Mouse (Mus musculus) brown adipose tissue, adult 24 weeks (tissue): ENCODE measurements around the gene Bach1. TPM values are rescaled to one million over a fixed set of nuclear protein-coding genes. Genes with fewer than 3 reads are reported as not detected.

Experiments
- H3K27ac ChIP-seq: fragments of 200-500 bp; replicated peaks from 2 replicates; pipeline ENCODE4 v1.5.1; 2012; ENCODE audit warnings: low read depth, mild to moderate bottlenecking, low read length
- H3K4me1 ChIP-seq: fragments of 200-500 bp; 2 replicates; pipeline ENCODE4 v1.6.1; 2012; ENCODE audit warnings: low read length, mixed read lengths; ENCODE audit not compliant: control insufficient read depth, insufficient read depth, insufficient read length
- H3K4me3 ChIP-seq: fragments of 200-500 bp; 2 replicates; pipeline ENCODE4 v1.5.1; 2012; ENCODE audit warnings: low read depth, mild to moderate bottlenecking, low read length, moderate library complexity; ENCODE audit not compliant: insufficient read depth
- polyA plus RNA-seq: library from polyadenylated mRNA; stranded (reverse); fragments of >200 nt; gene quantifications from 2 replicates; pipeline ENCODE4 v1.2.4, GENCODE M21; 2012; ENCODE audit not compliant: missing spikeins, insufficient read depth, insufficient read length

Bach1 gene
- polyA plus RNA-seq, 1 experiment: 5.9 TPM

DNA sequence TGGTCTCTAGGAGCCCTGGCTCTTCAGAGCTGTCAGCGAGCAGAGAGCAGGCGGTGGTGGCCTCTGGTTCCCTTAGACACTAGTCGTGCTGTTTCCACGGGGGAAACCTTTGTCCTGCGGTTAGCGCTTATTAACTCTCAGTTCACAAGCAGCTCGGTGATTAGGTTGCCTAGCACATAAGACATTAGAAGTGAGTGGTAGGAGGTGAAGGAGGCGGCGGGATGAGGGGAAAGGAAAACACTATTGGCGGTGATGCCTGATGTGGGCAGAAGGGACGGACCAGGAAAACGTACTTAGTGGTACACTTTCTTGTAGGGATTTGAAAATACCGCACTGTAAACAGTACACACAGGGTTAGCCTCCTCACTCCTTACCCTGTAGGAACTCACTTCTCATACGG is 29.2 kb downstream of the Bach1 start:
- Histone ChIP-seq H3K4me1 (no peaks in the 10 kb centered on the region), H3K27ac (no peak overlapping the region), H3K4me3 (no peak overlapping the region)

- H3K4me1 ChIP-seq: no peaks in the 10 kb centered on the region
- H3K4me3 ChIP-seq: no peak overlapping the region
- no peak overlapping the region for H3K27ac ChIP-seq
Measured at GRCm38 (mm10) chr16:87728703-87729102, 30.0 kb downstream of the Bach1 start.

DNA sequence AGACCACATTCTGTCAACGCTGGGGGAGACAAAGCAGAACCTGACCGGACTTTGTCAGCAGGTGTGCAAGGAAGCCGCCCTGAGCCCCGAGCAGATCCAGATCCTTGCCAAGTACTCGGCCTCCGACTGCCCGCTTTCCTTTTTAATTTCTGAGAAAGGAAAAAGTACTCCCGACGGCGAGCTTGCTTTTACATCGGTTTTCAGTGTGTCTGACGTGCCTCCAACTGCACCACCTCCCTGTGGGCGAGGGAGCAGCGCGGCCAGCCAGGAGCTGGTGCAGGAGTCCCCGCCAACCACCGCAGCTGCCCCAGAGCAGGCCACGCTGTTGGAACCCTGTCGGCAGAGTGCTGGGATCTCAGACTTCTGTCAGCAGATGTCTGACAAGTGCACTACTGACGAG is 30.7 kb downstream of the Bach1 start:
- Histone ChIP-seq H3K27ac (no peak overlapping the region), H3K4me1 (no peaks in the 10 kb centered on the region), H3K4me3 (no peak overlapping the region)

- Histone ChIP-seq H3K27ac (no peak overlapping the region), H3K4me1 (no peaks in the 10 kb centered on the region), H3K4me3 (no peak overlapping the region)
Measured at GRCm38 (mm10) chr16:87734868-87735381, 36.2 kb downstream of the Bach1 start.

DNA sequence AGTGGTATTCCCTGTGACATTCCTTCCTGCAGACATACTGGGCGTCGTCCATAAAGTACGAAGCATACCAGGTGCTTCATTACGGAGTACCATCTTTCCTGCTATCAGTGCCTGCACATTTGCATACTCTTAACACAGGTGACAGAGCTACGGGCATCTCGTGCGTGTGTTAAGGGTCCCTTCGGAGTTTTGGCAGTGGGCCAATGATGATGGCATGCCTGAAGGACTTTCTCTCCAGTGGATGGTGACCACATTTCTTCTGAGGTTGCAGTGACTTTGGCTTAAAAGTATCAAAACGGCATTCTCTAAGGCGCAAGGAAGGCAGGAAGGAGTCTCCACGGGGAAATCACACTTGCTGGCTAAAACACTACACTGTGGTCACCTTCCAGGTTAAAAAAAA is 37.4 kb downstream of the Bach1 start:
- H3K27ac ChIP-seq: no peak overlapping the region
- H3K4me1 ChIP-seq: no peaks in the 10 kb centered on the region
- no peak overlapping the region for H3K4me3 ChIP-seq

DNA sequence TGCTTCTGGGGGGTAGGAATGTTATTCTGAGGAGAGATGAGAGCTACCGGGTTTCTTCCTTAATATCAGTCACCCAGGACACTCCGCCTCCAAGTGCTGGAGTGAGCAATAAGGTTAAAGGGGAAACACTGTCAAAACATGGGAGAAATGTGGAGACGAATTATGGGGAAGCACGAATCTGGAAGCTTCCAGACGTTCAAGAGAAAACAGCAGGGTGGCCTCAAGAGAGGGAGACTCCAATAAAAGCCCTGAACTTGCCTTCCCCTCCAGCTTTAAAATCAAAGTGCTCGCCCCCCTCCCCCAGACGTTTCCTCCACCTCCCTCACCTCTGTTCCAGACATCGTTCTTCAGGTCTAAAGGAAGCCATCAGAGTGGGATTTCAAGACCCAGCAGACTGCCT is 38.6 kb downstream of the Bach1 start:
- no peaks in the 10 kb centered on the region for H3K4me1 ChIP-seq
- H3K27ac ChIP-seq: no peak overlapping the region
- H3K4me3 ChIP-seq: no peak overlapping the region

DNA sequence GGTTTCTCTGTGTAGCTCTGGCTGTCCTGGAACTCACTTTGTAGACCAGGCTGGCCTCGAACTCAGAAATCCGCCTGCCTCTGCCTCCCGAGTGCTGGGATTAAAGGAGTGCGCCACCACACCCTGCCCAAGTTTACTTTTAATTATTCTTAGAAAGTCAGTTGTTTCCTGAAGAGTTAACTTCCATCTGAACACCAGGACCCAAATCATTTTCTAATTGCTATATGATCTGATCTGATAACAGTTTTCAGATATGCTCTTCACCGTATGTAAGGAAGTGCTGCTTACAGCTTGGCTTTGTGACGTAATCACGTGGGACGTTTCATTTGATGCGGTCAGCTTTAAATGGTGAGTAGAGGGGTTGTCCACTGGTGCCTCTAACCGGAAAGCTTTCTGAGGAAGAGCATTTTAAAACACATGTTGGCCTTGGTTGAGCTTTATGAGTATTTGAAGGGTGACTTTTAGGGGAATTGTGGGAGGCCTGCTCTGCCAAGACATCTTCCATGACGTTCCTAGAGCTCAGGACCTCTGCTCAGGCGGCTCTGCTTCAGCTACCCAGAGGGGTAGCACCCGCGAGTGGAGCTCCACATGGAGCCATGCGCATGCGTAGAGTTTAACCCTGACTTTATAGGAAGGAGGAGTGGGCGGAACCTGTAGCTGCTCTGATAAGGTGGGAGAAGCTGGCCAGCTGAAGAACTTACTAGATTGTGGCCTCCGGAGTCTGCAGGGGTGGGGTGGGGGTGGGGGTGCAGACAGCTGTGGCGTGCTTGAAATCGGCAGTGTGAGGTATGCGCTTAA is 39.3 kb downstream of the Bach1 start:
- no peak overlapping the region for H3K27ac ChIP-seq
- H3K4me1 ChIP-seq: no peaks in the 10 kb centered on the region
- H3K4me3 ChIP-seq: no peak overlapping the region

GRCm38 (mm10) chr16:87741034-87741715 is 42.4 kb downstream of the Bach1 start:
- H3K4me3 ChIP-seq: no peak overlapping the region
- H3K27ac ChIP-seq: no peak overlapping the region
- H3K4me1 ChIP-seq: no peaks in the 10 kb centered on the region

- Histone ChIP-seq H3K4me3 (no peak overlapping the region), H3K4me1 (no peaks in the 10 kb centered on the region), H3K27ac (no peak overlapping the region)
Measured at GRCm38 (mm10) chr16:87743661-87744060, 44.9 kb downstream of the Bach1 start.

GRCm38 (mm10) chr16:87744338-87744737 is 45.6 kb downstream of the Bach1 start:
- Histone ChIP-seq H3K4me1 (no peaks in the 10 kb centered on the region), H3K4me3 (no peak overlapping the region), H3K27ac (no peak overlapping the region)

DNA sequence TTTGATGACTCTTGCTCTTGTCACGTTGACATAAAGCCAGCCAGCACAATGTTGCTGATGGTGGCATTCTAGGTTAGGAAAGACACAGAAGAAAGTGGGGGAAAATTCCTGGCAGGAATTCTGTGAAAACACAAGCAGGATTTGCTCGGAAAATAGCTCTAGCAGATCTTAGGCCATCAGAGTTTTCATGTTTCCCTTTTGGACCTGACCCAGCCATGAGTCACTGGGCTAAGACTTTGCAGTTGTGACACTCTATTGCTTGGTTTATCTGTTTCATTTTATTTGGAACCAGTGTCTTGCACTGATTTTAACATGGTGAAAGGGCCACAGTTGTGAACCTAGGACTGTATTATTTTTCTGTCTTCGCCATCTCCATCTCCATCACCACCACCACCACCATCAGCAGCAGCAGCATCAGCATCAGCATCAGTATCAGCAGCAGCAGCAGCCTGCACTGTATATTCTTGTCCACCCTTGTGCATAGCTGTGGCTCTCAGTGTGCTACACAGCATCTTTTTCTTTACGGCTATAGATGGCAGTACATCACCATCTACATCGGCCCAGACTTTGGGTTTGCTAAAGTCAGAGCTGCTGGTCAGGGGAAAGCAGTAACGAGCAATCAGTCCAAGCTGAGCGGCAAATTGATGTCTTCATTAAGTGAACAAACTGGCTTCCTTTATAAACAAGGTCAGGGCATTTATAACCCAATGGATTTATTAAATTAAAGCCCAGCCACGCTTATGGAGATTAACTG is 46.6 kb downstream of the Bach1 start:
- no peaks in the 10 kb centered on the region for H3K4me1 ChIP-seq
- no peak overlapping the region for H3K27ac ChIP-seq
- H3K4me3 ChIP-seq: no peak overlapping the region

GRCm38 (mm10) chr16:87746728-87747127 is 48.0 kb downstream of the Bach1 start:
- Histone ChIP-seq H3K27ac (no peak overlapping the region), H3K4me1 (no peaks in the 10 kb centered on the region)

DNA sequence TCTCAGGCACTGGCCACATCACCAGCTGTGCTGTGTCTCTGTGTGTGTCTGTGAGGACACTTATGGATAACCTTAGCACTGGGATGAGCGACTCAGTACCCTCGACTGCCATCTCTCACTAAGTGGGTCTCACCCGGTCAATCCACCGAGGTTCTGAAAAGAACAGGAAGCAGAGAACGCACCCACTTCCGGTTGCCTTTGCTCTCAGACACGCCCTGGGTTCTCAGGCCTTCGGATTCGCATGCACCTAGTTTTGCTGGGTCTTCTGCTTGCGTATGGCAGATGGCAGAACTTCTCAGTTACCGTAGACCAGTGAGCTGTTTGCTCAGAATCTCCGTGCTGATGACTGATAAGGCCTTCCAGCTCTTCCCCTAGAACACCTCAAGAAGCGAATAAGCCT is 52.5 kb downstream of the Bach1 start:
- no peaks in the 10 kb centered on the region for H3K4me1 ChIP-seq
- H3K27ac ChIP-seq: no peak overlapping the region
- H3K4me3 ChIP-seq: no peak overlapping the region

More at GRCm38 (mm10) chr16:87746728-87747127, 48.0 kb downstream of the Bach1 start:
- H3K4me3 ChIP-seq: no peak overlapping the region

DNA sequence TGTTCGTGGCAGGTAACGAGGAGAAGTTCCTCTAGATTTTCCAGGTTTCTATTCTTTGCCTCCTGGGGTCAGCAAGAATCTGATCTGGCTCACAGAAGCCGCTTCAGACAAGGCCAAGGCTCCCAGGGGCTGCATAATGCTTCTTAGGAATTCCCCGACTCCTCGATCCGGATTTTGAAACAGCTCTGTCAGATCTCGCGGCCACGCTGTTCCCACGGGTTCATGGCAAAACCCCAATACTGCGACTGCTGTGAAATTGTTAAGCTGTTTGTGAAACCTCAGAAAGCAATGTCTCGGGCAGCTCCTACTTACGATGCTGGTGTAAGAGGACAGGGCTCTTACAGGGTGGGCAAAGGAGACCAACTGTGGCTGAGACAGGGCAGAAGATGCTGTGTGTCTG is 53.7 kb downstream of the Bach1 start:
- Histone ChIP-seq H3K27ac (no peak overlapping the region), H3K4me3 (no peak overlapping the region), H3K4me1 (no peaks in the 10 kb centered on the region)

DNA sequence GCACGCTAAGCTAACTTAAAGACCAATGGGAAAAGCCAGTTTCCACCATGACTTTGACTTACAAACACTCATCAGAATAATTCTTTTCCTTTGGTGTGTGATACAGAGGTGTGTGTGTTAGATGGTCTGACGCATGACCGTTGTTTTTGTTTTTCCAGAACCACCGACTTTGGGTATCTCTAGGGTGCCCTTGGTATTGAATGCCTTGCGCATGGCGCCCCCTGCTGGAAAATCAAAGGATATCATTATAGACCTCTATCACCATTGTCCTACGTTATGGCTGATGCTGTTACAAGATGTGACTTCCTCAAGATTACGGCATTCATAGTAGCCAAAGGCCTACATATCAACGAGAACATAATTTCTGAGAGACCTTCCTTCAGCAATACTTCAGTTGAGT is 56.1 kb downstream of the Bach1 start:
- no peak overlapping the region for H3K4me3 ChIP-seq
- H3K27ac ChIP-seq: no peak overlapping the region
- no peaks in the 10 kb centered on the region for H3K4me1 ChIP-seq
